Mouse (Mus musculus) layer of hippocampus, adult 8-10 months (tissue): ENCODE results near the gene Aacs. TPM values are rescaled to one million over a fixed set of nuclear protein-coding genes. Genes with fewer than 3 reads are reported as not detected.
A peak's percentile ranks its signal among the peaks of the same experiment; 100 is the strongest.

Experiments
- DNase-seq, 2 experiments: peaks; one replicate each; pipeline ENCODE4 v3.0.0; 2022; ENCODE audit warnings: low spot score in 2 of 2
- microRNA-seq, 2 experiments: library from miRNA; unstranded; fragments of <30 nt; microRNA quantifications; one replicate each; pipeline ENCODE4 v1.2.0; 2022
- total RNA-seq, 4 experiments: library from RNA; stranded (reverse); gene quantifications; 2 replicates each; pipeline ENCODE4 v1.2.4; 2022

The Aacs gene
- total RNA-seq, 4 experiments from 2014 or later: 49.4 to 59.0 (median 51.7) TPM

GRCm38 (mm10) chr5:125533225-125533900 is 57.7 kb downstream of the Aacs start:
- DNase-seq: no peak

- no peak for DNase-seq
Measured at GRCm38 (mm10) chr5:125534168-125534610, 58.6 kb downstream of the Aacs start.

GRCm38 (mm10) chr5:125534611-125535324 is 59.2 kb downstream of the Aacs start:
- DNase-seq: peak; percentile 69 to 72

- DNase-seq: no peak
Measured at GRCm38 (mm10) chr5:125545090-125545489, 69.5 kb downstream of the Aacs start.

DNA sequence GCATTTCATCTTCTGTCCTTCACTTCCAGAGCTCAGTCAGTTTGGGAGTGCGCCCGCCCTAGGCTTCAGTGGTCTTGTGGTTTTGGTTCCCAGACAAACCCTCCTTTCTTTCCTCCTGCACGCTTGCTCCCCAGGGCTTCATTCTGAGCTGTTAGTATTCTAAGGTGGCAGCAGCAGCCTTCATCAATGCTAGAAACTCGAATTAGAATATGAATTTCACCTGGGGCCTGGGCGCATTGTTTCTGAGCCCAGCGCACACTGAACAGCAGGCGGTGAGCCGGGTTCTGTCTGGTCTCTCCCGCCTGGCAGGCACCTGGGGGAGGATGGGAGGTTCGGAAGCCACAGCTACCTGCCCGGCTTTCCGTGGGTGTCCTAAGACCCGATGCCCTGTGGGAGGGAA is 70.7 kb downstream of the Aacs start:
- no peak for DNase-seq

DNA sequence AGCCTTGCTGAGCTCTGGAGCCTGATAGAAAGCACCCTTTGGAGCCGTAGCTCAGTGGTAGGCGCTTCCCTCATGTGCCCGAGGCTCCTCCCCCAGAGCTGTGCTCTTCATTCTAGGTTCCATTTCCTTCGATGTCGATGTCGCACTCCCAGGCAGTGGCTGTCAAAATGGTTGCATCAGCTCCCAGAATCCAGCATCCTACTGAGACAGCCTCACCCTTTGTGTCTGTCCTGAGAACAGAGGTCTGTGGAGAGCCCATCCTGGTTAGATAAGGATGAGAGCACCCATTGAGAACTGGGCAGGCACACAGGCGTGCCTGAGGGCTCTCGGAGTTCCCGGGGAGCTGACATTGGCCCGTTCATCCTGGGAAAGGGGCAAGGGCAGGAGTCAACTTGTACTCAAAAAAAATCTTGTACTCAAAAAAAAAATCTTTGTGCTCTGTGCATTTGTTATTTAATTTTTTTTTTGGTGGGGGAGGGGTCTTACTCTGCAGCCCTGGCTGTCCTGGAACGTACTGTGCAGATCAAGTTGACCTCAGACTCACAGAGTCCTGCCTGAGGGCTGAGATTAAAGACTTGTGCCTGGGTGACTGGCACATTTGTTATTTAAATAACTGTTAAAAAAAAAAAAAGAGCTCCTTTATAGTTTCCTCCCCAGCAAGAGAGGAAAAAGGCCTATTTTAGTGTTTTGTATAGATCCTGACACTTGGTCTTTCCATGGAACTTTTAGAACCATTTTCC is 74.3 kb downstream of the Aacs start:
- no peak for DNase-seq

DNA sequence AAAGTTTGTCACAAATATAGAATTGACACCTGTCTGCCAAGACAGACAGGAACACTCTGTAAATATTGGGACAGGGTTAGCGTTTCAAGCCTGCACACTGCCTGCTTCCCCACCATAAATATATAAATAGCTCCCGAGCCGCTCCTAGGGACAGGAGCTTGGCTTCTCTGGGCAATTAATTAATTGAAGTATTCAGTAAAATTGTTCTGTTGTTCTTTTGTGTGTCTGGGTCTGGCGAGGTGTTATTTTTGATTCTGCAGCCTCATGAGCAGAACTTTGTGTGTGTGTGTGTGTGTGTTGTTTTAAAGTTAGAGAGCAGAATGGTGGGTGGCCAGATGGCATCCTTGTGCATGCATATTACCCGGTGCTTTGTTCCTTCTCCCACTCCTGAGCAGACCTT is 80.1 kb downstream of the Aacs start:
- DNase-seq: peak; percentile 29 to 35

- no peak for DNase-seq
Measured at GRCm38 (mm10) chr5:125563492-125563891, 87.9 kb downstream of the Aacs start.

GRCm38 (mm10) chr5:125565725-125566124 is 90.1 kb downstream of the Aacs start:
- DNase-seq: no peak

Small RNAs within 50 kb of the gene (microRNA-seq; reads per million reads assigned to microRNA genes)
- gene Gm27551: 0 reads per million in 2 experiments

Other genes starting within 250 kb of the Aacs start
- 10 to 100 TPM; 27.9 to 38.7 (median 34.3) TPM for gene Scarb1, start 134.7 kb upstream of the Aacs start, total RNA-seq
- under 1 TPM in 2 of 4 experiments, not detected in 2; 0.27 to 0.72 TPM for gene Gm10382, start 86.5 kb upstream of the Aacs start, total RNA-seq
- gene Ubc, start 85.6 kb upstream of the Aacs start, total RNA-seq: 100 to 1,000 TPM; 769 to 857 (median 823) TPM
- gene Dhx37, start 41.7 kb upstream of the Aacs start, total RNA-seq: 10 to 100 TPM; 13.2 to 13.5 (median 13.4) TPM
- gene Bri3bp, start 34.2 kb upstream of the Aacs start, total RNA-seq: 100 to 1,000 TPM in 2 of 4 experiments, 10 to 100 TPM in 2; 89.5 to 105 (median 95.6) TPM
- 100 to 1,000 TPM; 116 to 122 (median 119) TPM for gene Tmem132b, start 56.0 kb downstream of the Aacs start, total RNA-seq